Mouse (Mus musculus): ENCODE measurements around the gene Zbtb42. TPM values are rescaled to one million over a fixed set of nuclear protein-coding genes. Genes with fewer than 3 reads are reported as not detected.

The Zbtb42 gene
- polyA plus RNA-seq, 1 experiment from 2014 or later: 1.6 TPM

GRCm38 (mm10) chr12:112707573-112707869, 28.9 kb downstream of the Zbtb42 start:
- no peaks in the 10 kb centered on the region for H3K36me3 ChIP-seq (ENCODE audit: control insufficient read depth, insufficient read depth, low read length)
- peaks cover 6% of the 10 kb centered on the region; the same call in 1 of the 2 replicates for H3K27me3 ChIP-seq (ENCODE audit: control insufficient read depth, insufficient read depth, low read length)
- H3K9ac ChIP-seq (ENCODE audit: low read length): no peak overlapping the region
- no peak overlapping the region for H3K4me2 ChIP-seq (ENCODE audit: low read depth, severe bottlenecking)
- DNase-seq (ENCODE audit: low spot score): no peak
- H3K27ac ChIP-seq (replicated peaks; ENCODE audit: low read depth, low read length): no peak overlapping the region
- WGBS: 26% methylated on average over 8 of the region's 8 CpGs
- no peak overlapping the region for H3K4me3 ChIP-seq (ENCODE audit: low read depth, low read length)
- no peaks in the 10 kb centered on the region for H3K9me3 ChIP-seq (ENCODE audit: control insufficient read depth, low read length)
- no peak for ATAC-seq (ENCODE audit: insufficient number of reproducible peaks, low FRiP score, low TSS enrichment, low read depth)
- no peaks in the 10 kb centered on the region for H3K4me1 ChIP-seq (ENCODE audit: control insufficient read depth, insufficient read depth, low read length)

DNA sequence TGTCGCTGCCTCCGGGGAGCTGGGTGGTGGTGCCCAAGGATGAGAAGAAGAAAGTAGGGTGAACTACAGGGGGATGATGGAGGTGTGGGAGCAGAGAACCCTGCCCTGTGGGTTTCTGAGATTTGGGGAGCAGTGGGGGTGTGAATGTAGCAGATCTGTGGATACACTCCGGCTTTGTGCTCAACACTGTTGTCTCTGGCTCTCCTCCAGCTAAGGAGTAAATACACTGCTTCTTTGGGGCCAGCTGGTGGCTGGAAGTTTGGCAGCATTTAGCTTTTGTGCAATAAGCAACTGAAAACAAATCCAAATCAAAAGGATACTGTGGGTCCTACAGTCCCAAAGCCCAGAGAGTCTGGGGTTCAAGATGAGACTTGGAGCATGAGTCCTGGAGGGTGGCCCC, 35.4 kb downstream of the Zbtb42 start:
- H3K27ac ChIP-seq (replicated peaks; ENCODE audit: low read depth, low read length): no peak overlapping the region
- peaks cover 1% of the 10 kb centered on the region; the same call in 1 of the 2 replicates for H3K27me3 ChIP-seq (ENCODE audit: control insufficient read depth, insufficient read depth, low read length)
- ATAC-seq (ENCODE audit: insufficient number of reproducible peaks, low FRiP score, low TSS enrichment, low read depth) (no peak), DNase-seq (ENCODE audit: low spot score) (no peak)
- no peak overlapping the region for H3K4me2 ChIP-seq (ENCODE audit: low read depth, severe bottlenecking)
- H3K4me1 ChIP-seq (ENCODE audit: control insufficient read depth, insufficient read depth, low read length): no peaks in the 10 kb centered on the region
- WGBS: 83% methylated on average over 3 of the region's 3 CpGs
- H3K9me3 ChIP-seq (ENCODE audit: control insufficient read depth, low read length): no peaks in the 10 kb centered on the region
- H3K36me3 ChIP-seq (ENCODE audit: control insufficient read depth, insufficient read depth, low read length): no peaks in the 10 kb centered on the region
- H3K9ac ChIP-seq (ENCODE audit: low read length): no peak overlapping the region
- no peak overlapping the region for H3K4me3 ChIP-seq (ENCODE audit: low read depth, low read length)

DNA sequence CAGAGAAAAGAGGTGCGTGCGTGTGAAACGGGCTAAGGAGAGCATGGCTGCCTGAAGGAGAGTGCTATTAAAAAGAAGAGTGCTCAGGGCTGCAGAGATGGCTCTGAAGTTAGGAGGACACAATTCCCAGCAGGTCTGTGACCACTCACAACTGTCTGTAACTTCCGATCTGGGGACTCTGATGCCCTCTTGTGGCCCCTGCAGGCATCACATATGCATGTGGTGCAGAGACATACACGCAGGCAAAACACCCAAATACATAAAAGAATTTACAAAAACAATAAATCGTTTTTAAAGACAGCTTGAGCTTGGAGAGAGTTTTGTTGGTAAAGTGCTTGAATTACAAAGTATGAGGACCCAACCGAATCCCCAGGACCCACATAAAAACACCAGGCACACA, 38.5 kb downstream of the Zbtb42 start:
- H3K36me3 ChIP-seq (ENCODE audit: control insufficient read depth, insufficient read depth, low read length): no peaks in the 10 kb centered on the region
- no peak overlapping the region for H3K27ac ChIP-seq (replicated peaks; ENCODE audit: low read depth, low read length)
- H3K9ac ChIP-seq (ENCODE audit: low read length): no peak overlapping the region
- no peaks in the 10 kb centered on the region for H3K9me3 ChIP-seq (ENCODE audit: control insufficient read depth, low read length)
- H3K27me3 ChIP-seq (ENCODE audit: control insufficient read depth, insufficient read depth, low read length): peaks cover 3% of the 10 kb centered on the region; the same call in 1 of the 2 replicates
- no peak overlapping the region for H3K4me2 ChIP-seq (ENCODE audit: low read depth, severe bottlenecking)
- ATAC-seq (ENCODE audit: insufficient number of reproducible peaks, low FRiP score, low TSS enrichment, low read depth) (no peak), DNase-seq (ENCODE audit: low spot score) (peak; percentile 75)
- H3K4me3 ChIP-seq (ENCODE audit: low read depth, low read length): no peak overlapping the region
- H3K4me1 ChIP-seq (ENCODE audit: control insufficient read depth, insufficient read depth, low read length): peaks cover 5% of the 10 kb centered on the region; the same call in 1 of the 2 replicates
- WGBS: 28% methylated on average over 7 of the region's 7 CpGs

GRCm38 (mm10) chr12:112718995-112719394, 40.4 kb downstream of the Zbtb42 start:
- ATAC-seq (ENCODE audit: insufficient number of reproducible peaks, low FRiP score, low TSS enrichment, low read depth): no peak
- Histone ChIP-seq H3K4me1 (ENCODE audit: control insufficient read depth, insufficient read depth, low read length) (peaks cover 7% of the 10 kb centered on the region; the same call in 1 of the 2 replicates), H3K27ac (replicated peaks; ENCODE audit: low read depth, low read length) (no peak overlapping the region), H3K4me2 (ENCODE audit: low read depth, severe bottlenecking) (no peak overlapping the region), H3K4me3 (ENCODE audit: low read depth, low read length) (no peak overlapping the region), H3K36me3 (ENCODE audit: control insufficient read depth, insufficient read depth, low read length) (no peaks in the 10 kb centered on the region), H3K9ac (ENCODE audit: low read length) (no peak overlapping the region), H3K9me3 (ENCODE audit: control insufficient read depth, low read length) (no peaks in the 10 kb centered on the region), H3K27me3 (ENCODE audit: control insufficient read depth, insufficient read depth, low read length) (peaks cover 6% of the 10 kb centered on the region; the same call in 1 of the 2 replicates)
- WGBS: 24% methylated on average over 5 of the region's 5 CpGs
- DNase-seq (ENCODE audit: low spot score): no peak

GRCm38 (mm10) chr12:112720216-112720615, 41.6 kb downstream of the Zbtb42 start, which contains the start of gene Cep170b:
Gene Cep170b (plus strand): TSS chr12:112720455.
- ATAC-seq (ENCODE audit: insufficient number of reproducible peaks, low FRiP score, low TSS enrichment, low read depth) (no peak), DNase-seq (ENCODE audit: low spot score) (no peak)
- Histone ChIP-seq H3K4me1 (ENCODE audit: control insufficient read depth, insufficient read depth, low read length) (peaks cover 7% of the 10 kb centered on the region; the same call in 1 of the 2 replicates), H3K9ac (ENCODE audit: low read length) (peak within 1 kb of the TSS; percentile 73; the same call in 1 of the 2 replicates), H3K4me3 (ENCODE audit: low read depth, low read length) (peak within 1 kb of the TSS; percentile 64), H3K9me3 (ENCODE audit: control insufficient read depth, low read length) (no peaks in the 10 kb centered on the region), H3K36me3 (ENCODE audit: control insufficient read depth, insufficient read depth, low read length) (no peaks in the 10 kb centered on the region), H3K27ac (replicated peaks; ENCODE audit: low read depth, low read length) (no peak within 1 kb of the TSS), H3K27me3 (ENCODE audit: control insufficient read depth, insufficient read depth, low read length) (peaks cover 6% of the 10 kb centered on the region; the same call in 1 of the 2 replicates), H3K4me2 (ENCODE audit: low read depth, severe bottlenecking) (peak within 1 kb of the TSS; percentile 92)
- 68% methylated on average over 6 of the region's 6 CpGs for WGBS

- H3K4me3 ChIP-seq (ENCODE audit: low read depth, low read length): peak overlapping the region; percentile 64
- WGBS: 36% methylated on average over 12 of the region's 12 CpGs
- no peak for DNase-seq (ENCODE audit: low spot score)
- H3K4me2 ChIP-seq (ENCODE audit: low read depth, severe bottlenecking): peak overlapping the region; percentile 92
- H3K4me1 ChIP-seq (ENCODE audit: control insufficient read depth, insufficient read depth, low read length): peaks cover 7% of the 10 kb centered on the region; the same call in 1 of the 2 replicates
- no peak overlapping the region for H3K27ac ChIP-seq (replicated peaks; ENCODE audit: low read depth, low read length)
- no peaks in the 10 kb centered on the region for H3K36me3 ChIP-seq (ENCODE audit: control insufficient read depth, insufficient read depth, low read length)
- H3K27me3 ChIP-seq (ENCODE audit: control insufficient read depth, insufficient read depth, low read length): peaks cover 6% of the 10 kb centered on the region; the same call in 1 of the 2 replicates
- no peak for ATAC-seq (ENCODE audit: insufficient number of reproducible peaks, low FRiP score, low TSS enrichment, low read depth)
- H3K9ac ChIP-seq (ENCODE audit: low read length): no peak overlapping the region; the same call in 1 of the 2 replicates
- H3K9me3 ChIP-seq (ENCODE audit: control insufficient read depth, low read length): no peaks in the 10 kb centered on the region
Observed at GRCm38 (mm10) chr12:112720890-112721423, 42.3 kb downstream of the Zbtb42 start.

GRCm38 (mm10) chr12:112721424-112722239, 43.0 kb downstream of the Zbtb42 start:
- Histone ChIP-seq H3K27ac (replicated peaks; ENCODE audit: low read depth, low read length) (0 out of 2 replicates have a peak overlapping the region, but pooled peaks have one; percentile 33), H3K9me3 (ENCODE audit: control insufficient read depth, low read length) (no peaks in the 10 kb centered on the region), H3K36me3 (ENCODE audit: control insufficient read depth, insufficient read depth, low read length) (no peaks in the 10 kb centered on the region), H3K4me2 (ENCODE audit: low read depth, severe bottlenecking) (peak overlapping the region; percentile 92), H3K27me3 (ENCODE audit: control insufficient read depth, insufficient read depth, low read length) (peaks cover 6% of the 10 kb centered on the region; the same call in 1 of the 2 replicates), H3K9ac (ENCODE audit: low read length) (peak overlapping the region; percentile 73), H3K4me3 (ENCODE audit: low read depth, low read length) (peak overlapping the region; percentile 64), H3K4me1 (ENCODE audit: control insufficient read depth, insufficient read depth, low read length) (peaks cover 7% of the 10 kb centered on the region; the same call in 1 of the 2 replicates)
- peak; percentile 80 for DNase-seq (ENCODE audit: low spot score)
- ATAC-seq (ENCODE audit: insufficient number of reproducible peaks, low FRiP score, low TSS enrichment, low read depth): peak; percentile 57
- 2% methylated on average over 61 of the region's 69 CpGs for WGBS

DNA sequence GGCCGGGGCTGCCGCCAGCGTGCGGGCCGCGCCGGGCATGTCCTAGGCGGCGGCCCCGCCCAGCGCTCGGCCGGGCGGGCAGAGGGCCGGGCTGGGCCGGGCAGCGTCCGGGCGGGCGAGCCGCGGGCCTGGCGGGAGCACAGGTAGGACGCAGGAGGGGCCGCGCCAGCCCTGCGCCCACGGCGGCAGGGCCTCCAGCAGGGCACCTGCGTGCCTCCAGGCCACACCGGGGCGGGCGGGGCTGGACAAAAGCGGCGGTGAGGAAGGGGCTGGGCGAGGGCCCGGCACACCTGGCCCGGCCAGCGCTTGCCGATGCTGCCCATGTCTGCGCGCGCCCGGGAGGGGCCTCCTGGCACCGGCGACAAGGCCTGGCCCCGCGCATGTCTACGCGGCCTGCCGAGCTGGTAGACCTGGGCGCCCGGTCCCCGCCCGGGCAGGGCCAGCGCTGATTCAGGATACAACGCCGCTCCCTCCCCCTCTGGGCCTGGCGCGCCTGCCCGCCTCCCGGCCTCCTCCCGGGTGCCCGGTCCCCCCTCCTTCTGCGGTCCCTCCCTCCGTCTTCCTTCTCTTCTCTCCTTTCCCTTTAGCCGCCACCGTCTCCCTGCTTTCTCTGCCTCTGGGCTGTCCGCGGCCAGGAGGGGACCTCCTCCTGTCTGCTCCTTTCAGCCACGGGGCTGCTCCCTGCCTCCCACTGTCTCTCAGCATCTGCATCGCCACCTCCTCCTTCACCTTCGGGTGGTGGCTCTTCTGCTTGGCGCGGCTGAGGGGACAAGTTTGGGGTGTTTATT, 43.8 kb downstream of the Zbtb42 start:
- peak; percentile 18 for ATAC-seq (ENCODE audit: insufficient number of reproducible peaks, low FRiP score, low TSS enrichment, low read depth)
- WGBS: under 1% methylated on average over 56 of the region's 75 CpGs
- H3K27me3 ChIP-seq (ENCODE audit: control insufficient read depth, insufficient read depth, low read length): peaks cover 6% of the 10 kb centered on the region; the same call in 1 of the 2 replicates

More for the DNA sequence above, 43.8 kb downstream of the Zbtb42 start:
- peak overlapping the region; percentile 73 for H3K9ac ChIP-seq (ENCODE audit: low read length)
- peak overlapping the region; percentile 64 for H3K4me3 ChIP-seq (ENCODE audit: low read depth, low read length)
- no peaks in the 10 kb centered on the region for H3K9me3 ChIP-seq (ENCODE audit: control insufficient read depth, low read length)
- DNase-seq (ENCODE audit: low spot score): peak; percentile 59
- H3K36me3 ChIP-seq (ENCODE audit: control insufficient read depth, insufficient read depth, low read length): no peaks in the 10 kb centered on the region
- H3K4me1 ChIP-seq (ENCODE audit: control insufficient read depth, insufficient read depth, low read length): peaks cover 7% of the 10 kb centered on the region; the same call in 1 of the 2 replicates
- peak overlapping the region; percentile 92 for H3K4me2 ChIP-seq (ENCODE audit: low read depth, severe bottlenecking)
- H3K27ac ChIP-seq (replicated peaks; ENCODE audit: low read depth, low read length): 0 out of 2 replicates have a peak overlapping the region, but pooled peaks have one; percentile 10

Data from limb, embryonic 11.5 days (tissue).